Mouse (Mus musculus) lung, postnatal 14 days (tissue): Measurements from ENCODE around the gene Ccnd2.
A peak's percentile ranks its signal among the peaks of the same experiment; 100 is the strongest.

Source experiments
- DNase-seq: peaks from one replicate; pipeline ENCODE4 v3.0.0; 2021

Ccnd2 gene

GRCm38 (mm10) chr6:127148526-127149302, 3.3 kb downstream of the Ccnd2 start:
- DNase-seq, result peak; percentile 32

GRCm38 (mm10) chr6:127147665-127148064, 4.3 kb downstream of the Ccnd2 start:
- DNase-seq, result peak; percentile 92

GRCm38 (mm10) chr6:127146322-127146947, 5.6 kb downstream of the Ccnd2 start:
- no peak for DNase-seq

GRCm38 (mm10) chr6:127145464-127146190, 6.4 kb downstream of the Ccnd2 start:
- DNase-seq, result peak; percentile 17

GRCm38 (mm10) chr6:127143576-127144288, 8.3 kb downstream of the Ccnd2 start:
- no peak for DNase-seq

- peak; percentile 9 for DNase-seq
Observed at GRCm38 (mm10) chr6:127143124-127143520, 8.9 kb downstream of the Ccnd2 start.

- DNase-seq, result peak; percentile 59
Observed at GRCm38 (mm10) chr6:127142154-127143123, 9.6 kb downstream of the Ccnd2 start.

- DNase-seq, result no peak
Observed at GRCm38 (mm10) chr6:127138962-127139361, 13.0 kb downstream of the Ccnd2 start.

- no peak for DNase-seq
Observed at GRCm38 (mm10) chr6:127133433-127134245, 18.4 kb downstream of the Ccnd2 start.

GRCm38 (mm10) chr6:127132719-127133118, 19.3 kb downstream of the Ccnd2 start:
- no peak for DNase-seq

GRCm38 (mm10) chr6:127131946-127132345, 20.0 kb downstream of the Ccnd2 start:
- DNase-seq, result no peak

GRCm38 (mm10) chr6:127130377-127130776, 21.6 kb downstream of the Ccnd2 start:
- DNase-seq, result no peak

- DNase-seq, result no peak
Observed at GRCm38 (mm10) chr6:127129659-127130058, 22.3 kb downstream of the Ccnd2 start.

- no peak for DNase-seq
Observed at GRCm38 (mm10) chr6:127123506-127123905, 28.5 kb downstream of the Ccnd2 start.

GRCm38 (mm10) chr6:127122996-127123395, 29.0 kb downstream of the Ccnd2 start:
- DNase-seq, result no peak

- no peak for DNase-seq
Observed at GRCm38 (mm10) chr6:127122221-127122806, 29.7 kb downstream of the Ccnd2 start.

- DNase-seq, result no peak
Observed at GRCm38 (mm10) chr6:127114753-127115456, 37.1 kb downstream of the Ccnd2 start.

- peak; percentile 92 for DNase-seq
Observed at GRCm38 (mm10) chr6:127109402-127109930, 42.5 kb downstream of the Ccnd2 start, which contains the start of gene Tigar. Gene Tigar (minus strand): TSS chr6:127109557.

- no peak for DNase-seq
Observed at GRCm38 (mm10) chr6:127108368-127109060, 43.5 kb downstream of the Ccnd2 start.
